Mouse (Mus musculus) limb, embryonic 14.5 days (tissue): ENCODE results near the gene Glis2. TPM values are rescaled to one million over a fixed set of nuclear protein-coding genes. Genes with fewer than 3 reads are reported as not detected.

Experiments used
- ATAC-seq: fragments of 200-750 bp; cut with Nextera tagmentation; 2 replicates; pipeline ENCODE4 v1.8.0; 2017; ENCODE audit warnings: low read depth, moderate number of reproducible peaks, moderate TSS enrichment; ENCODE audit not compliant: low FRiP score
- DNase-seq: peaks from one replicate; pipeline ENCODE4 v3.0.0-alpha.2; 2015; ENCODE audit warnings: low spot score
- H3K27ac ChIP-seq: fragments of 300-500 bp; sonication (generic); replicated peaks from 2 replicates; pipeline ENCODE4 v1.5.1; 2014; ENCODE audit warnings: low read depth, mild to moderate bottlenecking, low read length, moderate library complexity, mixed read lengths
- H3K27me3 ChIP-seq: fragments of 300-500 bp; sonication (generic); 2 replicates; pipeline ENCODE4 v1.6.1; 2014; ENCODE audit warnings: low read length, mixed read lengths; ENCODE audit not compliant: control insufficient read depth, insufficient read depth
- H3K36me3 ChIP-seq: fragments of 300-500 bp; sonication (generic); 2 replicates; pipeline ENCODE4 v1.6.1; 2014; ENCODE audit warnings: mild to moderate bottlenecking, low read length, moderate library complexity, mixed read lengths; ENCODE audit not compliant: control insufficient read depth, insufficient read depth
- H3K4me1 ChIP-seq: fragments of 300-500 bp; sonication (generic); 2 replicates; pipeline ENCODE4 v1.6.1; 2014; ENCODE audit warnings: antibody characterized with exemption, low read length, mixed read lengths; ENCODE audit not compliant: control insufficient read depth, insufficient read depth
- H3K4me2 ChIP-seq: fragments of 300-500 bp; sonication (generic); replicated peaks from 2 replicates; pipeline ENCODE4 v1.6.1; 2014; ENCODE audit warnings: low read depth, mild to moderate bottlenecking, low read length, moderate library complexity; ENCODE audit not compliant: severe bottlenecking
- H3K4me3 ChIP-seq: fragments of 300-500 bp; sonication (generic); replicated peaks from 2 replicates; pipeline ENCODE4 v1.5.1; 2014; ENCODE audit warnings: low read length
- H3K9ac ChIP-seq: fragments of 300-500 bp; sonication (generic); 2 replicates; pipeline ENCODE4 v1.6.1; 2014; ENCODE audit warnings: mild to moderate bottlenecking, low read depth, low read length, moderate library complexity; ENCODE audit not compliant: severe bottlenecking
- H3K9me3 ChIP-seq: fragments of 300-500 bp; sonication (generic); 2 replicates; pipeline ENCODE4 v1.6.1; 2016; ENCODE audit warnings: low read length; ENCODE audit not compliant: control insufficient read depth
- POLR2A ChIP-seq: fragments of 200-500 bp; IDR thresholded peaks from 2 replicates; pipeline ENCODE4 v1.8.0; 2012; ENCODE audit warnings: inconsistent platforms, mild to moderate bottlenecking, moderate library complexity, borderline replicate concordance; ENCODE audit not compliant: insufficient read depth, insufficient read length; ENCODE audit errors: extremely low read depth
- WGBS: fragments of 180-500 bp; shearing (Covaris S2); extraction: QIAGEN DNeasy Blood & Tissue Kit; methylation state at CpG from one replicate; pipeline ENCODE4 v1.1.7; 2014; 5-methylcytosine and 5-hydroxymethylcytosine counted together
- polyA plus RNA-seq, 2 experiments: library from polyadenylated mRNA; depleted of rRNA in 1 of 2; stranded (reverse) in 1 of 2; unstranded in 1 of 2; fragments of >200 nt; fragmentation: Nextera tagmentation in 1 of 2; extraction: Ambion mirVana in 1 of 2; gene quantifications; 2 replicates each; pipeline versions ENCODE4 v1.2.1 to v1.2.3; 2012 to 2014

Gene Glis2
- polyA plus RNA-seq, 2 experiments, result 45.9 to 83.8 TPM

- H3K4me2 ChIP-seq, result no peak overlapping the region
- H3K4me1 ChIP-seq, result no peaks in the 10 kb centered on the region
- 72% methylated on average over 5 of the region's 5 CpGs for WGBS
Observed at GRCm38 (mm10) chr16:4670317-4670716, 75.8 kb downstream of the Glis2 start.

GRCm38 (mm10) chr16:4674091-4674490 is 79.6 kb downstream of the Glis2 start:
- H3K9ac ChIP-seq, result no peak overlapping the region
- H3K9me3 ChIP-seq, result no peaks in the 10 kb centered on the region
- no peaks in the 10 kb centered on the region for H3K27me3 ChIP-seq
- peaks cover 42% of the 10 kb centered on the region for H3K36me3 ChIP-seq
- no peak overlapping the region for H3K27ac ChIP-seq
- no peak overlapping the region for H3K4me3 ChIP-seq
- no peak for TF ChIP-seq POLR2A
- 89% methylated on average over 4 of the region's 4 CpGs for WGBS
- no peak for DNase-seq
- H3K4me1 ChIP-seq, result peaks cover 7% of the 10 kb centered on the region
- no peak for ATAC-seq
- no peak overlapping the region for H3K4me2 ChIP-seq

More at GRCm38 (mm10) chr16:4670317-4670716, 75.8 kb downstream of the Glis2 start:
- no peak for DNase-seq
- no peak for TF ChIP-seq POLR2A
- Histone ChIP-seq H3K4me3 (no peak overlapping the region), H3K27me3 (no peaks in the 10 kb centered on the region), H3K36me3 (peaks cover 47% of the 10 kb centered on the region), H3K9me3 (no peaks in the 10 kb centered on the region), H3K9ac (no peak overlapping the region), H3K27ac (no peak overlapping the region)
- ATAC-seq, result no peak

Other genes starting within 250 kb of the Glis2 start
- gene Adcy9, start 174.2 kb upstream of the Glis2 start, polyA plus RNA-seq (2012; rRNA removed), result 3.2 and 4.1 TPM in 2 replicates
- gene Adcy9, start 174.2 kb upstream of the Glis2 start, polyA plus RNA-seq (2014; fragmentation: Nextera tagmentation; extraction: Ambion mirVana), result 2.4 and 2.7 TPM in 2 replicates
- gene Srl, start 52.9 kb upstream of the Glis2 start, polyA plus RNA-seq (2012; rRNA removed), result 40.7 and 44.2 TPM in 2 replicates
- gene Srl, start 52.9 kb upstream of the Glis2 start, polyA plus RNA-seq (2014; fragmentation: Nextera tagmentation; extraction: Ambion mirVana), result 47.3 and 53.7 TPM in 2 replicates
- 29.9 and 31.5 TPM in 2 replicates for gene Tfap4, start 34.9 kb upstream of the Glis2 start, polyA plus RNA-seq (2012; rRNA removed)
- 19.6 and 22.8 TPM in 2 replicates for gene Tfap4, start 34.9 kb upstream of the Glis2 start, polyA plus RNA-seq (2014; fragmentation: Nextera tagmentation; extraction: Ambion mirVana)
- gene Pam16, start 30.3 kb downstream of the Glis2 start, polyA plus RNA-seq (2012; rRNA removed), result 72.7 and 80.1 TPM in 2 replicates
- 92.5 and 94.1 TPM in 2 replicates for gene Pam16, start 30.3 kb downstream of the Glis2 start, polyA plus RNA-seq (2014; fragmentation: Nextera tagmentation; extraction: Ambion mirVana)
- 75.7 and 117 TPM in 2 replicates for gene Vasn, start 45.2 kb downstream of the Glis2 start, polyA plus RNA-seq (2012; rRNA removed)
- gene Vasn, start 45.2 kb downstream of the Glis2 start, polyA plus RNA-seq (2014; fragmentation: Nextera tagmentation; extraction: Ambion mirVana), result 35.7 and 36.8 TPM in 2 replicates
- gene Dnaja3, start 45.3 kb downstream of the Glis2 start, polyA plus RNA-seq (2012; rRNA removed), result 27.0 and 30.2 TPM in 2 replicates
- 52.4 and 54.7 TPM in 2 replicates for gene Dnaja3, start 45.3 kb downstream of the Glis2 start, polyA plus RNA-seq (2014; fragmentation: Nextera tagmentation; extraction: Ambion mirVana)
- gene Coro7, start 85.1 kb downstream of the Glis2 start, polyA plus RNA-seq (2012; rRNA removed), result 40.8 and 51.1 TPM in 2 replicates
- 15.0 and 16.0 TPM in 2 replicates for gene Coro7, start 85.1 kb downstream of the Glis2 start, polyA plus RNA-seq (2014; fragmentation: Nextera tagmentation; extraction: Ambion mirVana)
- 64.3 and 71.5 TPM in 2 replicates for gene Nmral1, start 124.6 kb downstream of the Glis2 start, polyA plus RNA-seq (2012; rRNA removed)
- 70.9 and 82.0 TPM in 2 replicates for gene Nmral1, start 124.6 kb downstream of the Glis2 start, polyA plus RNA-seq (2014; fragmentation: Nextera tagmentation; extraction: Ambion mirVana)
- gene Hmox2, start 131.6 kb downstream of the Glis2 start, polyA plus RNA-seq (2012; rRNA removed), result 56.0 and 63.1 TPM in 2 replicates
- 96.6 and 106 TPM in 2 replicates for gene Hmox2, start 131.6 kb downstream of the Glis2 start, polyA plus RNA-seq (2014; fragmentation: Nextera tagmentation; extraction: Ambion mirVana)
- gene Cdip1, start 195.6 kb downstream of the Glis2 start, polyA plus RNA-seq (2012; rRNA removed), result 84.8 and 110 TPM in 2 replicates
- 80.8 and 81.2 TPM in 2 replicates for gene Cdip1, start 195.6 kb downstream of the Glis2 start, polyA plus RNA-seq (2014; fragmentation: Nextera tagmentation; extraction: Ambion mirVana)
- not detected in 2 replicates for gene 4930562C15Rik, start 240.7 kb downstream of the Glis2 start, polyA plus RNA-seq (2012; rRNA removed)
- gene 4930562C15Rik, start 240.7 kb downstream of the Glis2 start, polyA plus RNA-seq (2014; fragmentation: Nextera tagmentation; extraction: Ambion mirVana), result 0.37 and 0.70 TPM in 2 replicates